11 mouse cellular contexts compared by ENCODE assay signal in the genomic region with DNA sequence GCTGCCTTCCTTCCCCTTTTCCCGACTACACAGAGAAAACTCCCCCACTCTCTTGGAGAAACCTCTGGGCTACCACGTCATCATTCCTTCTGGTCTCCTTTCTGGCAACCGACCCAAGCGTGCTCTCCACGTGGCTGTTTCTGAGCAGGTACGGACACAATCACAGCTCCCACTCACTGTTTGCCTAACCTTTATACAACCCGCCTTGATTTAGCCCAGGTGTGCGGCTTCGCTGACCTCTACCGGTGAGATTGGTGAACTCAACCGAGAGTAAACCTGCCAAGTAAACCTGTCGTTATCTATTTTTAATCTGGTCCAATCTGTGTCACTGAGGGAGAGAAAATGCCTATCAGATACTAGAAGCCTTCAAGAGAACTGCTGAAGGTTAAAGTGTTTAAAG.
A peak's percentile ranks its signal among the peaks of the same experiment; 100 is the strongest.
DNase-seq lines count a peak whose midpoint lies in the region; ATAC-seq and TF ChIP-seq lines count a peak whose summit lies in the region.
"Had no signal": no experiment of that assay in that cellular context is flagged by ENCODE, and none has a peak within 500 bp of the region (broad histone marks: within the 10 kb centered on the region; RNA-seq: fewer than 3 reads in every experiment).

No protein-coding gene starts in this region.

- no peak for ATAC-seq in forebrain, postnatal 0 days
- no peak for ATAC-seq in forebrain, embryonic 16.5 days

- no peaks in the 10 kb centered on the region for H3K36me3 ChIP-seq in forebrain, postnatal 0 days (ENCODE audit: insufficient read depth)
- no peaks in the 10 kb centered on the region for H3K36me3 ChIP-seq in forebrain, embryonic 16.5 days (ENCODE audit: control insufficient read depth, insufficient read depth)
- no peaks in the 10 kb centered on the region for H3K36me3 ChIP-seq in testis, adult 2 months (ENCODE audit: control insufficient read depth, insufficient read depth, low read length)
- H3K36me3 ChIP-seq: liver, embryonic 13.5 days had no signal

- no peaks in the 10 kb centered on the region for H3K27me3 ChIP-seq in forebrain, postnatal 0 days (ENCODE audit: insufficient read depth, low read length)
- no peaks in the 10 kb centered on the region for H3K27me3 ChIP-seq in forebrain, embryonic 16.5 days (replicated peaks; ENCODE audit: control insufficient read depth, insufficient read depth, low read length)
- H3K27me3 ChIP-seq in testis, adult 2 months (ENCODE audit: control insufficient read depth, insufficient read depth, low read length), result no peaks in the 10 kb centered on the region
- H3K27me3 ChIP-seq: liver, embryonic 13.5 days had no signal

- intact Hi-C loops in left cerebral cortex, postnatal 25 days (cut with DNase I), result no loop called here

- H3K9me3 ChIP-seq in forebrain, postnatal 0 days (ENCODE audit: low read length), result no peaks in the 10 kb centered on the region
- H3K9me3 ChIP-seq in forebrain, embryonic 16.5 days (ENCODE audit: control insufficient read depth, low read length), result no peaks in the 10 kb centered on the region
- H3K9me3 ChIP-seq: liver, embryonic 13.5 days had no signal

- no peak overlapping the region for H3K9ac ChIP-seq in forebrain, postnatal 0 days
- H3K9ac ChIP-seq in forebrain, embryonic 16.5 days (replicated peaks; ENCODE audit: low read depth, low read length), result no peak overlapping the region
- H3K9ac ChIP-seq: liver, embryonic 13.5 days had no signal

- DNase-seq in forebrain, postnatal 0 days, result no peak
- no peak for DNase-seq in testis, postnatal 10 days (ENCODE audit: low spot score)
- peak; percentile 18 for DNase-seq in kidney, adult 9 months
- DNase-seq in urinary bladder, postnatal 36 days (ENCODE audit: low spot score in 2 of 2), result peak; percentile 2 to 16
- no peak for DNase-seq in spleen, postnatal 4 days (ENCODE audit: low spot score in 2 of 2)
- DNase-seq in left cerebral cortex, postnatal 25 days (ENCODE audit: low spot score in 2 of 2), result no peak
- DNase-seq: cerebellum, adult 9-10 months; heart, postnatal 4 days; liver, embryonic 13.5 days had no signal

- H3K27ac ChIP-seq in forebrain, postnatal 0 days (ENCODE audit: low read depth, low read length), result no peak overlapping the region
- H3K27ac ChIP-seq in forebrain, embryonic 16.5 days (ENCODE audit: low read length), result no peak overlapping the region
- no peak overlapping the region for H3K27ac ChIP-seq in testis, adult 2 months (ENCODE audit: control insufficient read depth, insufficient read depth, low read depth, low read length)
- H3K27ac ChIP-seq: liver, embryonic 13.5 days had no signal

- TF ChIP-seq POLR2A in testis, adult 2 months (IDR thresholded peaks at IDR 0.05; ENCODE audit: control insufficient read depth, low read depth, low read length), result no peak

- H3K4me3 ChIP-seq in forebrain, postnatal 0 days (ENCODE audit: low read depth, low read length), result no peak overlapping the region
- no peak overlapping the region for H3K4me3 ChIP-seq in forebrain, embryonic 16.5 days (replicated peaks; ENCODE audit: low read length)
- peak overlapping the region; percentile 18; the same call in 1 of the 2 replicates for H3K4me3 ChIP-seq in testis, adult 2 months (ENCODE audit: control insufficient read depth, low read depth, low read length)
- H3K4me3 ChIP-seq: liver, embryonic 13.5 days had no signal

- 36% methylated on average over 12 of the region's 12 CpGs for WGBS in forebrain, postnatal 0 days
- 33% methylated on average over 12 of the region's 12 CpGs for WGBS in forebrain, embryonic 16.5 days

- TF ChIP-seq CTCF in forebrain, postnatal 0 days (IDR thresholded peaks at IDR 0.05; ENCODE audit: low read depth), result 0 out of 2 replicates have a peak, but pooled peaks have one; percentile 3
- TF ChIP-seq CTCF in testis, adult 2 months (IDR thresholded peaks at IDR 0.05; ENCODE audit: control insufficient read depth, insufficient read depth, insufficient replicate concordance, low read depth, low read length), result no peak

- no peaks in the 10 kb centered on the region for H3K4me1 ChIP-seq in forebrain, postnatal 0 days (ENCODE audit: insufficient read depth)
- no peaks in the 10 kb centered on the region for H3K4me1 ChIP-seq in forebrain, embryonic 16.5 days (replicated peaks; ENCODE audit: control insufficient read depth, insufficient read depth, low read length)
- peaks cover 3% of the 10 kb centered on the region for H3K4me1 ChIP-seq in testis, adult 2 months (ENCODE audit: control insufficient read depth, insufficient read depth, low read length)
- H3K4me1 ChIP-seq: liver, embryonic 13.5 days had no signal

- no peak overlapping the region for H3K4me2 ChIP-seq in forebrain, postnatal 0 days (ENCODE audit: low read depth)
- H3K4me2 ChIP-seq in forebrain, embryonic 16.5 days (ENCODE audit: low read length), result no peak overlapping the region
- H3K4me2 ChIP-seq: liver, embryonic 13.5 days had no signal

Comparison
In these comparisons a context has a peak if more than half of its experiments do, and no peak if none do; other contexts are left out.
1. DNase-seq: peak in kidney, adult 9 months (single experiment) and urinary bladder, postnatal 36 days (2 of 2); none in forebrain, postnatal 0 days (single experiment), testis, postnatal 10 days (single experiment), spleen, postnatal 4 days (0 of 2) and left cerebral cortex, postnatal 25 days (0 of 2).